Mouse (Mus musculus): ENCODE results near the gene Lefty1.
"Not testable (repeated sequence)": the region's sequence is repeated elsewhere in the genome, so short reads cannot be mapped to it uniquely, and the experiment has no call there.

Gene Lefty1

GRCm38 (mm10) chr1:180956973-180957381, 22.2 kb downstream of the Lefty1 start:
- no peak for DNase-seq

DNA sequence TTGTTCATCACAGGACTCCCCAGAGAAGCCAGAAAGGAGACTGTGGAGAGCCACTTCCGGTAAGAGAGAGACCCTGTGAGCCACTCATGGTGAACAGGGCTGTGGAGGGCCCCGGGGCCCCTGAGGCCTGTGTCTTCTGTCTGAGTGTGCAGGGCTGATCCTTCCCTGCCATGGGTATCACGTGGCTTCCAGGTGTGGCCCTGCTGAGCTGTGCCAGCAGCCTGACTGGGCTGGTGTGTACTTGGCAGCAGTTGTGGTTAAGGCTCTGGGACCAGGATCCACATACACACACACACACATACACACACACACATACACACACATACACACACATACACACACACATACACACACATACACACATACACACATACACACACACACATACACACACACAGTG, 23.2 kb downstream of the Lefty1 start:
- DNase-seq, result no peak

DNA sequence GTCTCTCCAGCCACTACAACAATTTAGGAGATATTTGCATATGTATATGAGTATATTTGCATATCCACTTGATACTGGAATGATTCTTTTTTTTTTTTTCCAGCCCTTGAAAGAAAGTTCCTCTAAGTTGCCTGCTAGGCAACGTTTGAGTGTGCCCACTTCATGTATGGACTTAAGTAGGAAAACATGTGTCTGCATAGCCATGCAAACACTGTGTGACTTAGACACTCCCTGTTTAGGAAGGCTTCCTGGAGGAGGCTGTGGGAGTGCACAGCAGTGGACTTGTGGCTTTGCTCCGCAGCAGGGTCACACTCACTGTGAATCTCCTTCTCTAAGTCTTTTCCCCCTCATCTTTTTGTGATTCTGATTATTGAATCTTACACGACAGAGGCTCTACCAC, 24.0 kb downstream of the Lefty1 start:
- DNase-seq, result no peak

- no peak for DNase-seq
Measured at GRCm38 (mm10) chr1:180965786-180966185, 31.0 kb downstream of the Lefty1 start.

GRCm38 (mm10) chr1:180966542-180966941, 31.7 kb downstream of the Lefty1 start:
- no peak for DNase-seq

GRCm38 (mm10) chr1:180967261-180967660, 32.4 kb downstream of the Lefty1 start:
- DNase-seq, result no peak

- DNase-seq, result no peak
Measured at GRCm38 (mm10) chr1:180972941-180973340, 38.1 kb downstream of the Lefty1 start.

DNA sequence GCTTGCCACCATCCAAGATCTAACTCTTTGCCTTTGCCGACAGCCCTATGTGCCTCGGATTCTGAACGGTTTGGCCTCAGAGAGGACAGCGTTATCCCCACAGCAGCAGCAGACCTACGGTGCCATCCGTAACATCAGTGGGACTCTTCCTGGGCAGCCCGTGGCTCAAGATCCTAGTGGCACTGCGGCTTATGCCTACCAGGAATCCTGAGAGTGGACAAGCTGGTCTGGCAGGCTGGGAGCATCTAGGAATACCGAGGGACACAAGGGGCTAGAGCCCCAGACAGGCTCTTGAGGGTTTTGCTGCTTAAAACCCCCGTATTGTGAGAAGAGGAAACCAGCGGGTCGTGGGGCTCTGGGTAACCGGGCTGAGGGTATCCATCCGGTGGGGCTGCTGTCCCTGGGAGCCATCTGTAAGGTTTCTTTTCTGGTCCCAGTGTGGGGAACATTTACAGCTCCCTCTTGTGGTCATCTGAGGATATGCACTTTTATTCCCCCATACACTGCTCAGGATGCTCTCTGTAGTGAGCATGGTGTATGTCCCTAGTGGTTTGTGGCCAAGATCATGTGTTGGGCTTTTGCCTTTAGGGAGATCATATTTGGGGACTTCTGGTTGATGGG, 39.4 kb downstream of the Lefty1 start:
- DNase-seq, result no peak

- no peak for DNase-seq
Measured at GRCm38 (mm10) chr1:180976110-180976679, 41.4 kb downstream of the Lefty1 start.

DNA sequence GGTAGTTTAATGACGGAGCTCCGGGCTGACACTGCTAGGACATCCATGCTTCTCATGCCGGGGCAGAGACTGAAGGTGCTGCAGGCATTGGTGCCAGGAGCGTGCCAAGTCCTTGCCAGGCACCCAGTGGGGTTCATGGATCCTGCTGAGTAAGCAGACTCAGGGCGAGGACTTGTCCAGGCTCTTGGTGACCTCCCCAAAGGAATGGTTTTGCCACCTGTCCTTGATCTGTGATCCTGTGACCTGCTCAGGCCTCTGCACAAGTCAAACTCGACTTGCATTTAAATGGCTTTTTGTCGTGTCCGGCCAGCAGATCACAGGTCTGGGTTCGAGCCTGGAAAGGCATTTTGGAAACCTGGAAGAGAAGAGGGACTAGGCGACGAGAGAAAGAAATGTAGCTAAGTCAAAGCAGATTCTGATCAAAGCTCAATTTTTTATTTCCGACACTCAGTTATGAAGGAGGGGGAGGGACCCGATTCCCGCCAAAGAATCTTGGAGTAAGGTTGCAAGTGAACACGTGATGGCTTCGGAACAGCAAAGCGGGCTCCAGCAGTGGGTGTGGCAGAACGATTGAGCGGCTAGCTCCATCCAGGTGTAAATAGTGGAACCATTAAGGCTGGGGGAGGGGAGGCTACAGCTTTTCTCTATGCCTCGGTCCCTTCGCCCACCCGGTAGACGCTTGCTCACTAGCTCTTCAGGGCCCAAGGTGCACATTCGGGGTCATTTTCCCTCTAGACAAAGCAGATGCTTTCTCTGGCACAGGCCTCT, 44.8 kb downstream of the Lefty1 start:
- no peak for DNase-seq

DNA sequence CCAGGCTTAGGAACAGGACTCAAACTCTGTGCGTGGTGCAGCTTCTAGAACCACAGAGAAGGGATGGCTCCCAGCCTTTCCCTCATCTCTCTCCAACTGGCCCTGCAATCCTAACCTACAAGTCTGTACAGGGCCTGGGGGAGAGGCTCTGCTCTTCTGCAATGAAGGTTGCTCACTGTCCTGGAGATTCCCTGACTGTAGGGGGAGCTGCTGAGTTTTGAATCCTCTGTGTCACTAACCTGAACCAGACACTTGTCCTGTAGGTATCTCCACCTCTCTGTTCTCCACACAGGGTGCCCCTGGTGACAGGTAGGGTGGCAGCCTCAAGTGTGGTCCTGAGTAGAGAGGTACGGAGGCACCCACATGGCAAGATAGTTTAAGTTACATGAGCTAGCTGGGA, 45.6 kb downstream of the Lefty1 start:
- DNase-seq, result no peak

- not testable (repeated sequence) for DNase-seq
Measured at GRCm38 (mm10) chr1:180981298-180982046, 46.6 kb downstream of the Lefty1 start.

DNA sequence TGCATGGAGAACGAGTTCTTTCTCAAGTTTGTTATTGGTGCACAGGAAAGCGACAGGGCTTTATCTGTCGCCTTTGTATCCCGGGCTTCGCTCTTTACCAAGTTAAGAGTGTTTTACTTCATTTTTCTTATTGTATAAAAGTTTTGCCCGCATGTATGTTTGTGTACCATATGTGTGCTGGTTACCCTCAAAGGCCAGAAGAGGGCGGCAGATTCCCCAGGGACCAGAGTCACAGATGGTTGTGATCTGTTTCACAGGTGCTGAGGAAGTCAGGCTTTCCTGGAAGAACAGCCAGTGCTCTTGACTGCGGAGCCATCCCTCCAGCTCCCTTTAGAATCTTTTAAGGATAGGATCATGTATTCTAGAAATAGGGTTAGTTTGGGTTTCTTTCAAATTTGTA, 51.9 kb downstream of the Lefty1 start:
- no peak for DNase-seq

DNA sequence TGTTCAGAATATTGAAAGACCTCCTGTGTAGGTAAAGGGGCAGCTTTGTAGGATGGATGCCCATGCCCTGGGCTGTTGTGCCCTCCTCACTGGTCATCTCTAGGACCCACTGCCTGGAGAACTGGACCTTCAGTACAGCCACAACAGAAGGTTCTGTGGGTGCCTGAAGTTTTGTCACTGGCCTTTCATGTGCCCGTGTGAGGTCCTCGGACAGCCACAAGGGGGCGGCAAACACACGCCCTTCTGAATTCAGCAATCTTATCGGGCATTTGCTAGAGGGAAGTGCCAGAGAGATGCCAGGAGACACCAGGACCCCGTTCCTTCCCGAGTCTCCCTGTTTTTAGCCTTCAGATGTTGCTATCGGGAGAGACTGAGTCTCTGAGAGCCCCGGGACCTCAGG, 52.9 kb downstream of the Lefty1 start:
- peak; percentile 81 for DNase-seq

Measured in right cerebral cortex, postnatal 14 days (tissue).